Comparison of ENCODE assay signal across 11 mouse cellular contexts in the genomic region with DNA sequence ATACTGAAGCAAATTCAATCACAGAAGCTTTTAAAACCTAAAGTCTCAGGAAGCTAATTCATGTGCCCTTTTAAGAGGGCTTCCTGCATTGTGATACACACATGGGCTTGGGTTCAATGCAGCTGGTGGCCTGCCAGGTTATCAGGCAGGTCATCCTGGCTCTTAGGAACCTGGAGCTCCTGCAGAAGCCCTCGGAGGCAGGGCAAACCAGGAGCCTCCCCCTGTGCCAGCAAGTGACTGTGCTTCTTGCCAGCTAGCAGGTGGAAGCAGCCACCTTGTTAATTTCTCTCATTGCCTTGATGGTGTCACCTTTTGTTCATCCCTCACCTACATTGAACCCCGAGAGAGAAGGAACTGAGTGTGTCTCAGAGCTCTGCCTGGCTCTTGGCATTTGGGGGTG.
DNase-seq lines count a peak whose midpoint lies in the region.
"Had no signal": no experiment of that assay in that cellular context is flagged by ENCODE, and none has a peak within 500 bp of the region (broad histone marks: within the 10 kb centered on the region; RNA-seq: fewer than 3 reads in every experiment).

No protein-coding gene starts in this region.

- DNase-seq in cerebellum, adult 11-12 months = peak; percentile 71
- peak; percentile 43 for DNase-seq in cerebellum, adult 8-10 months
- peak; percentile 48 to 54 for DNase-seq in cerebellum, postnatal 14 days
- no peak for DNase-seq in heart, adult 11 months
- no peak for DNase-seq in lung, postnatal 10 days
- no peak for DNase-seq in adrenal gland, postnatal 14 days
- DNase-seq: adrenal gland, adult 2 months; adrenal gland, postnatal 36 days; gastrocnemius, postnatal 14 days; heart, postnatal 36 days; kidney, adult 8-10 months had no signal

Comparison
In these comparisons a context has a peak if more than half of its experiments do, and no peak if none do; other contexts are left out.
1. DNase-seq: peak in cerebellum, adult 11-12 months (single experiment), cerebellum, adult 8-10 months (single experiment) and cerebellum, postnatal 14 days (2 of 2); none in heart, adult 11 months (single experiment), lung, postnatal 10 days (single experiment) and adrenal gland, postnatal 14 days (single experiment).